Mouse (Mus musculus): ENCODE data around the gene Sema3f.

DNA sequence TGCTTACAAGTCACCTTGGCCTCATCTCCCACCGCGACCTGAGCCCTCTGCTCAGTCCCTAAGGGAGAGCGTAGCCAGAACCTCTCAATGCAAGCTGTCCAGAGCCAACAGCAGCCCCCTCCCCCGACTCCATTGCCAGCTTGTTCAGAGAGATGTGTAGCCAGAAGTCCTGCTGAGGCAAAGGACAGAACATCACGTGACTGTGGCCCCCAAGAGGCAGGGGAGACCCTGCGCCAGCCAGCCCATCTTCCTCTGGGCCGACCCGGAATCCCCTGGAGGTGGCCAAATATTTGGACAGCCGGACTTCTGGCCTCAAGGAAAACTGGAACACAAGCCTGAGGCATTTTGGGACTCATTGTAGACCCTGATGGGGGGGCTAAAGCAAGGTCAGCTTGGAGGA, 46.8 kb downstream of the Sema3f start:
- 0 out of 2 replicates have a peak, but pooled peaks have one; percentile 13 for TF ChIP-seq POLR2A (IDR thresholded peaks at IDR 0.05; ENCODE audit: control insufficient read depth, low read depth, low read length)
- no peak for TF ChIP-seq CTCF (IDR thresholded peaks at IDR 0.05; ENCODE audit: control insufficient read depth, insufficient read depth, insufficient replicate concordance, low read depth, low read length)
